Mouse (Mus musculus) limb, embryonic 13.5 days (tissue): Measurements from ENCODE around the gene Smap1. TPM values are rescaled to one million over a fixed set of nuclear protein-coding genes. Genes with fewer than 3 reads are reported as not detected.

Source experiments
- ATAC-seq: fragments of 200-750 bp; cut with Nextera tagmentation; 2 replicates; pipeline ENCODE4 v1.8.0; 2017; ENCODE audit warnings: low read depth, moderate number of reproducible peaks, moderate TSS enrichment; ENCODE audit not compliant: low FRiP score
- H3K27ac ChIP-seq: fragments of 300-500 bp; sonication (generic); 2 replicates; pipeline ENCODE4 v1.5.1; 2015; ENCODE audit warnings: inconsistent platforms, mild to moderate bottlenecking, moderate library complexity
- H3K27me3 ChIP-seq: fragments of 300-500 bp; sonication (generic); 2 replicates; pipeline ENCODE4 v1.6.1; 2015; ENCODE audit warnings: mild to moderate bottlenecking, inconsistent platforms
- H3K36me3 ChIP-seq: fragments of 300-500 bp; sonication (generic); 2 replicates; pipeline ENCODE4 v1.6.1; 2015; ENCODE audit warnings: inconsistent platforms, mild to moderate bottlenecking, moderate library complexity
- H3K4me1 ChIP-seq: fragments of 300-500 bp; sonication (generic); 2 replicates; pipeline ENCODE4 v1.6.1; 2015; ENCODE audit warnings: inconsistent platforms
- H3K4me2 ChIP-seq: fragments of 300-500 bp; sonication (generic); replicated peaks from 2 replicates; pipeline ENCODE4 v1.6.1; 2015; ENCODE audit warnings: inconsistent platforms, mild to moderate bottlenecking, moderate library complexity
- H3K4me3 ChIP-seq: fragments of 300-500 bp; sonication (generic); 2 replicates; pipeline ENCODE4 v1.5.1; 2015; ENCODE audit warnings: moderate library complexity, mild to moderate bottlenecking, inconsistent platforms
- H3K9ac ChIP-seq: fragments of 300-500 bp; sonication (generic); 2 replicates; pipeline ENCODE4 v1.6.1; 2015; ENCODE audit warnings: mild to moderate bottlenecking, inconsistent platforms
- H3K9me3 ChIP-seq: fragments of 300-500 bp; sonication (generic); 2 replicates; pipeline ENCODE4 v1.6.1; 2016; ENCODE audit warnings: inconsistent platforms
- WGBS: fragments of 180-500 bp; shearing (Covaris S2); methylation state at CpG from one replicate; pipeline ENCODE4 v1.1.7; 2015; 5-methylcytosine and 5-hydroxymethylcytosine counted together
- polyA plus RNA-seq: library from polyadenylated mRNA; unstranded; fragments of >200 nt; fragmentation: Nextera tagmentation; extraction: Ambion mirVana; gene quantifications from 2 replicates; pipeline ENCODE4 v1.2.1, GENCODE M21; 2015

Smap1 gene
- polyA plus RNA-seq, 1 experiment from 2014 or later, result 45.1 TPM

DNA sequence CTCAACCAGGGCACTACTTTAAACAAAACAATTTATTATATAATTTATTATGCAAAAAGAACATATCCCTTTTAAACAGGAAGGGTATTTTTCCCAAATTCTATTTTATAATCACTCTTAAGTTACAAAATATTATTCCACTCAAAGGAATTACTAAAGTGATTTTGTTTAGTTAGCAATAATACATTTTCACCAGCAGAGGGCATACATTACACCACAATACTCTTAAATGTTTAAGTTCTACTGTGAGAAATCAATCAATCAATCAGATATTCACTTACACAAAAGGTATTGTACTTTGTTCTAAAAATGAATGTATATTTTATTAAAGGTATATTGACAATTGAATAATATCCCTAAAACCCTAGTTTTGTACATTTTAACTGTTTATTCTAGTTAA lies 16.0 kb downstream of the Smap1 start:
- H3K4me3 ChIP-seq, result no peak overlapping the region
- H3K9me3 ChIP-seq, result no peaks in the 10 kb centered on the region
- H3K4me1 ChIP-seq, result no peaks in the 10 kb centered on the region
- H3K4me2 ChIP-seq, result no peak overlapping the region
- H3K9ac ChIP-seq, result no peak overlapping the region
- no peak overlapping the region for H3K27ac ChIP-seq
- H3K27me3 ChIP-seq, result no peaks in the 10 kb centered on the region
- ATAC-seq, result no peak
- H3K36me3 ChIP-seq, result peaks cover 4% of the 10 kb centered on the region; the same call in 1 of the 2 replicates

DNA sequence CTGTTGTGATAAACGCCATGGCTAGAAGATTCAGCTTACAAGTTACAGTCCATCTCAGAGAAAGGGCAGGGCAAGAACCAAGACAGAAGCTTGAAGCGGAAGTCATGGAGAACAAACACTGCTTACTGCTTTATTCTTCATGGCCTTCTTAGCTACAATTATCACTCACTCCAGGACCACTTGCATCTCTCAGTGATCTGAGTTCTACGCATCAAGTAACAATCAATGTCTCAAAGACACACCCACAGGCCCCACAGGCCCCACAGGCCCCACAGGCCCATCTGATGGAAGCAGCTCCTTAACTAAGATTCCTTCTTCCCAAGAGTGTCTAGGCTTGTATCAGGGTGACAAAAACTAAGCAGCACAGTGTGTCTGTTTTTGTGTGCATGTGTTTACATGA lies 18.8 kb downstream of the Smap1 start:
- Histone ChIP-seq H3K36me3 (no peaks in the 10 kb centered on the region), H3K27ac (no peak overlapping the region), H3K4me1 (no peaks in the 10 kb centered on the region), H3K9ac (no peak overlapping the region), H3K4me3 (no peak overlapping the region), H3K4me2 (no peak overlapping the region), H3K27me3 (no peaks in the 10 kb centered on the region), H3K9me3 (no peaks in the 10 kb centered on the region)
- ATAC-seq, result no peak
- 89% methylated on average over 3 of the region's 3 CpGs for WGBS

DNA sequence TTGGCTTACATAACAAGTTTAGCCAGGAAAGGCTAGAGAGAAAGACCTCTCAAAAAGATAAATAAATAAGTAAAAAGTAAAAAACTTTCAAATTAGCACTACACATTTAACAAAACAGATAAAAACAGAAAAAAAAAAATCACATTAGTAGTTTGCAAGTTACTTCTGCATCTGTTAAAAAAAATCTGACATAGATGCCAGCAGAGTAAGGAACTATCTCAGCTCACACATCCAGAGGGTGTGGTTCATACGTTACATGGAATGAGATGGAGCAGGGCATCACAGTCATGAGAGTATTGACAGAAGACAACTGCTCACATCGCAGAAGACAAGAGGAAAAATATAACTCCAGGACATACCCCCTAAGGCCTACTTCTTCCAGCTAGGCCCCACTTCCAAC lies 19.4 kb downstream of the Smap1 start:
- WGBS, result 91% methylated on average over 2 of the region's 2 CpGs
- Histone ChIP-seq H3K4me1 (no peaks in the 10 kb centered on the region), H3K4me3 (no peak overlapping the region), H3K9ac (no peak overlapping the region), H3K36me3 (no peaks in the 10 kb centered on the region), H3K27me3 (no peaks in the 10 kb centered on the region), H3K27ac (no peak overlapping the region), H3K4me2 (no peak overlapping the region), H3K9me3 (no peaks in the 10 kb centered on the region)
- ATAC-seq, result no peak

DNA sequence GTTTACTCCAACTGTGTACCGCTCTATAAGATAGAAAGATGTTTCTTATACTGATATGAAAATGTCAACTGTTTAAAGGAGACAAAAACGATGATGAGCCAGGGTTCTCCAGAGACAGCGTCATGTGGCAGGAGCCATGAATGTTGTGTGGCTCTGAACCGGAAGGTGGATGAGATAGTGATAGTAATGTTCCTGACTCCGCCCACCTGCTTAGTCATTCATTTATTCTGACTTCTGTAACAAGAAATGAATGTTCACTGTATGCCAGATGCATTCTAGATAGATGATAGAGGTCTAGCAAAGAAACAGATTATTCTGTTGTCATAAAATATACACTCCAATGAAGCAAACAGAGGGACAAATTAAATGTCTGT lies 22.5 kb downstream of the Smap1 start:
- WGBS, result 90% methylated on average over 5 of the region's 5 CpGs

DNA sequence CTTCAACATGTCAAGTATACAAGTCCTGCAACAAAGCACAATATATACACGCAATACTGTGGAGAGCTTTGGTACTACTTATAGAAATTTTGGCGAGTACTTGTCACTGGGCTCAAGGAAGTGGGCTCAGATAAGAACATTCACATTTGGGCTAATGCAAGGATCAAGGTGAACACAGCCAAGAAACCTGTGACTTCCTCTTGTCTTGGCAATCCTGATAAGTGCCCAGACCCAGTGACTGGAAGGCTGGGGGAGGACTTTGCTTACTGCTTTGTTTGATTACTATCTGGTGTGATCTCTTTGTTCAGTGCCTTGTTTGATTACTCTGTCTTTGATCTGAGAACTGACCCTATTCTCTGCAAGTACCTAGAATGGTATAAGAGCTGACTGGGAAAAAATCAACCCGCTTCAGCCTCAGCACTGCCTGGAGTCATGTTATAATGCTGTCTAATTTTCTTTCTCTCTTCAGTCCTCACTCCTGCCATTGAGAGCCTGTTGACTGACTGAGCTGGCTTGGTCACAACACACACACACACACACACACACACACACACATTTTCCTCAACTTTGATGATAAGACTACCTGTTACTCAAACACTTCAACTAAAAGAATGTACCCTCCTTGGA lies 23.0 kb downstream of the Smap1 start:
- H3K4me3 ChIP-seq, result no peak overlapping the region
- no peaks in the 10 kb centered on the region for H3K36me3 ChIP-seq
- no peak overlapping the region for H3K4me2 ChIP-seq
- ATAC-seq, result no peak
- WGBS, result 84% methylated on average over 3 of the region's 3 CpGs
- no peak overlapping the region for H3K27ac ChIP-seq
- H3K9ac ChIP-seq, result no peak overlapping the region
- no peaks in the 10 kb centered on the region for H3K9me3 ChIP-seq
- no peaks in the 10 kb centered on the region for H3K27me3 ChIP-seq
- H3K4me1 ChIP-seq, result no peaks in the 10 kb centered on the region

More for the DNA sequence above, 22.5 kb downstream of the Smap1 start:
- H3K4me2 ChIP-seq, result no peak overlapping the region
- no peaks in the 10 kb centered on the region for H3K4me1 ChIP-seq
- H3K36me3 ChIP-seq, result no peaks in the 10 kb centered on the region
- H3K9me3 ChIP-seq, result no peaks in the 10 kb centered on the region
- no peak overlapping the region for H3K9ac ChIP-seq
- ATAC-seq, result no peak
- no peak overlapping the region for H3K4me3 ChIP-seq
- no peak overlapping the region for H3K27ac ChIP-seq
- H3K27me3 ChIP-seq, result no peaks in the 10 kb centered on the region

DNA sequence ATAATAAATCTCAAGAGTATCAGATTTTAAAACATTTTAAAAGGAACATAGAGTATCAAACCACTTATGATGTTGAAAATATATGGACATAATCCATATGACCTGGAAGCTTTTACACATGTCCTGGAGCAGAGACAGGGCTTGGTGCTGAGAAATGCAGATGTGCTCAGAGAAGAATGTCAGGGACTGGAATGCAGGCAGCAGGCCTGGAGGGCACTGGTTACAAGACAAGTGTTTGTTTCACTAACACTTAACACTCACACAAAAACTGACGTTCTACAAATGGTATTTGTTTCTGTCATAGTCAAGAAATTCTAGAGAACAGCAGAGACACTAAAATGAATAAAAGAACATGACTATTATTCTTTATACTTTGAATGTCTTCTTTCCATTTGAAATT lies 30.0 kb downstream of the Smap1 start:
- Histone ChIP-seq H3K4me1 (no peaks in the 10 kb centered on the region), H3K27ac (no peak overlapping the region), H3K4me3 (no peak overlapping the region), H3K9ac (no peak overlapping the region), H3K4me2 (no peak overlapping the region), H3K9me3 (no peaks in the 10 kb centered on the region), H3K36me3 (no peaks in the 10 kb centered on the region), H3K27me3 (no peaks in the 10 kb centered on the region)
- no peak for ATAC-seq
- 40% methylated on average over 1 of the region's 1 CpGs for WGBS

DNA sequence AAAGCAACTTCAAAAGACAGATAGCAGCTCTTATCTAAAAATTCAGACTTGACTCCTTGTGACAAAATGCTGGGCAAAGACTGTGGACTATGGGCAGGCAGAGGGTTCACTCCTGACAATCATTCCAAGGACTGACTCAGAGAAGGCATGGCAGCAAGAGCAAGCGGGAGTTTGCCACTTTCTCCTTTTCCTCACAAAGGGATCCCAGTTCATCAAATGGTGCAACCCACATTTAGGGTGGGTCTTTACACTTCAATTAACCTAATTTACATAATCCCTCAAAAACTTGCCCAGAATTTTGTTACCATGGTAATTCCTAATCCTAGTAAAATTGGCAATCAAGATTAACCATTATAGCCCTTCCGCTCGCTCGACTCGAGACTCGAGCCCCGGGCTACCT lies 37.2 kb downstream of the Smap1 start:
- WGBS, result 94% methylated on average over 7 of the region's 7 CpGs
- Histone ChIP-seq H3K4me3 (no peak overlapping the region), H3K9ac (no peak overlapping the region), H3K27ac (no peak overlapping the region), H3K9me3 (no peaks in the 10 kb centered on the region), H3K27me3 (no peaks in the 10 kb centered on the region), H3K36me3 (no peaks in the 10 kb centered on the region), H3K4me2 (no peak overlapping the region), H3K4me1 (no peaks in the 10 kb centered on the region)
- ATAC-seq, result no peak

DNA sequence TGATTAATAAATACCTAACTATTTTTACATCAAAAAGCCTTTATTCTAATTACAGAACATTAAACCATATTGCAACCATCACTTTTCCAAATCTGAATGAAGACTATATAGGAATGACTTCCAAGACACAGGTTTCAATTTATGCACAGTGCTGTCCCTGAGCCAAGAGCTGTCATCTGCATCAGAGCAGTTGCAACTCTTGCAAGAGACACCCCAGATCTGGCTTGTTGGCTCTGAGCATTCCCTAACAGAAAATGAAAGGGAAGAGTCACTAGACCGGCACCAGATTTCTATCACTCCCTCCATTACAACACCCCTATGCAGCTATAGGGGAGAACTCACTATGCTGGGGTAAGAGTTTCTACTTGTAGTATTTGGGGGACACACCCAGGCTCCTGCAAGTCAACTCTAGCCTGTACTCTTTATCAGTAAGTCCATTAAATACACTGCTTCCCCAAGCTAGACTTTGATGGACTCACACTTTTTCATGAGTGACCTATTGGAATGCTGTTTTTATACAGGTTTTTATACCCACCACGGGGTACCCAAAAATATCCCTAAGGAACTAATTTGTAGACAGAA lies 37.9 kb downstream of the Smap1 start:
- Histone ChIP-seq H3K4me3 (no peak overlapping the region), H3K4me2 (no peak overlapping the region), H3K27ac (no peak overlapping the region), H3K4me1 (no peaks in the 10 kb centered on the region), H3K9me3 (no peaks in the 10 kb centered on the region), H3K27me3 (no peaks in the 10 kb centered on the region), H3K36me3 (no peaks in the 10 kb centered on the region), H3K9ac (no peak overlapping the region)
- 93% methylated on average over 2 of the region's 2 CpGs for WGBS
- no peak for ATAC-seq

DNA sequence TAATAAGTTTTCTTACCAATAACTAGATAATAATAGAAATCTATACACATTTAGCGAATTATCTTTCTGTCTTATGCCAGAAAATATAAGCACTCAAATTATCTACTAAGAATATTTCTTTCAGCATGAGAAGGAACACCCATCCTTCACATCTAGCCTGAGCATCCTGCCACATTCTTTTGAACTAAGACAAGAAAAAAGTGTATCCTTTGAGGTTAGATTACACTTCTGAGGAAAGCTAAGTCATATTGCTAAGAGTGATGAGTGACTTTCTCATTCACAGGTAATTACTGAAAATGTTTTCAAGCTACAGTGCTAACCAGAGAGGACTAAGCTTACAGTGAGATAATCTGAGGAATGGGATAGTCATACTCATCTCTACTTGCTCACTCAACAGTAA lies 39.4 kb downstream of the Smap1 start:
- H3K4me3 ChIP-seq, result no peak overlapping the region
- H3K9ac ChIP-seq, result no peak overlapping the region
- H3K4me2 ChIP-seq, result no peak overlapping the region
- H3K27ac ChIP-seq, result no peak overlapping the region
- no peaks in the 10 kb centered on the region for H3K9me3 ChIP-seq
- no peaks in the 10 kb centered on the region for H3K36me3 ChIP-seq
- H3K4me1 ChIP-seq, result no peaks in the 10 kb centered on the region
- ATAC-seq, result no peak
- no peaks in the 10 kb centered on the region for H3K27me3 ChIP-seq
- 90% methylated on average over 1 of the region's 1 CpGs for WGBS

DNA sequence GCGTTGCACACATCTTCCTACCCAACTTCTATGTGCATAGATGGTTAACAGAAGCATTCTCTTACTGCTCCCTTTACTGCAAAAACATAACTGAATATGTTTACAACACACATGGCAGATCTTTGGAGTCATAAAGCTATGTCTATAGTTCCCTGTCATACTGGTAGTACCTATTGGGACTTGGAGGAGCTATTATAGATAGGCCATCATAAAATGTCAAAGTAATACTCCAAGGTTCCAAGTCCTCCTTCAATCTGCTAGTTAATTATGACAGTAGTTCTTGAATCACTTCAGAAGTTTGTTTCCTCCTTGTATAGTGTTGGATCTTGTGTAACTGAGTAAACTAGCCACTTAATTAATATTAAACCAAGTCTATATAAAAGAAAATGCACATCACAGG lies 49.9 kb downstream of the Smap1 start:
- H3K27ac ChIP-seq, result no peak overlapping the region
- 0 out of 2 replicates have a peak, but pooled peaks cover 4% of the 10 kb centered on the region for H3K4me1 ChIP-seq
- no peaks in the 10 kb centered on the region for H3K9me3 ChIP-seq
- no peak for ATAC-seq
- peaks cover 25% of the 10 kb centered on the region for H3K36me3 ChIP-seq
- no peak overlapping the region for H3K4me3 ChIP-seq
- no peak overlapping the region for H3K9ac ChIP-seq
- WGBS, result 98% methylated on average over 1 of the region's 1 CpGs
- no peak overlapping the region for H3K4me2 ChIP-seq
- H3K27me3 ChIP-seq, result no peaks in the 10 kb centered on the region

DNA sequence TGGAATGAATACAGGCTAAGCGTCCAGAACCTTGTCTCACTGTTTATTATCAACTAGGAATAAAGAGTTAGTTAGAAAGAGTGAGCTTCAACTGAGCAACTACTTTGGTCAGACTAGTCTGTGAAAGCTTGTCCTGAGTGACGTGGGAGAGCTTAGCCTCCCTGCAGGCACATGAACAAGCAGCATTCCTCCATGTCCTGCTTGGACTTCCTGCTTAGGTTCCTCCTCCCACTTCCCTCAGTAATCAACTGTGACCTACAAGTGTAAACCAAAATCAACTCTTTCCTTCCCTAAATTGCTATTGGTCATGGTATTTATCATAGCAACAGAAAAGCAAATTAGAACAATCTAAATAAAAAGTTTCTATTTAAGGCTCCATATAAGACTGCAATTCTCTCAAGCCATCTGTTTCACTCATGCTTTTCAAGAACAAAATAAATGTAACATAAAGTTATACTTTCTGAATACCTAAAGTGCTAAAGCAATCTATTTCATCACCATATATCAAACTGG lies 54.7 kb downstream of the Smap1 start:
- H3K27me3 ChIP-seq, result no peaks in the 10 kb centered on the region
- WGBS, result 70% methylated on average over 2 of the region's 2 CpGs
- H3K4me3 ChIP-seq, result no peak overlapping the region
- no peak overlapping the region for H3K4me2 ChIP-seq
- H3K27ac ChIP-seq, result no peak overlapping the region
- H3K9me3 ChIP-seq, result no peaks in the 10 kb centered on the region
- H3K4me1 ChIP-seq, result 0 out of 2 replicates have a peak, but pooled peaks cover 4% of the 10 kb centered on the region
- H3K9ac ChIP-seq, result no peak overlapping the region
- no peak for ATAC-seq
- H3K36me3 ChIP-seq, result peaks cover 8% of the 10 kb centered on the region

DNA sequence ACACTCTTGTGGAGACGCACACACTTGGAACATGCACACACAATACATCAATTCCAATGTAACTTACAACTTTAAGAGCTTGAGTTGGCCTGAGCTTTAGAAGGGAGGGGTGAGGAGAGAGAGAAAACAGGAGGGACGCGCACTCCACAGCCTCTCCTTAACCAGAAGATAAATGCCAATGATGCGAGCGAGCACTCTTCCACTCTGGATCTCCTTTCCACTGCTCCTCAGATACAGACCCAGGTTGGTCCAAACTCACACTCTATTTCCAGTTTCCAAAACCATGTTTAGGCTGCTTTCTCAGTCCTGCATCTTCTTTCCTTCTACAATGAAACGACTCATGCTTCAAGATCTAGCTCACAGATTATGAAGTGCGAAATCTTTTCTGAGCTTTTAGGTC lies 56.6 kb downstream of the Smap1 start:
- H3K4me1 ChIP-seq, result 0 out of 2 replicates have a peak, but pooled peaks cover 4% of the 10 kb centered on the region
- H3K9ac ChIP-seq, result no peak overlapping the region
- WGBS, result 97% methylated on average over 7 of the region's 7 CpGs
- H3K27ac ChIP-seq, result no peak overlapping the region
- no peak overlapping the region for H3K4me3 ChIP-seq
- no peaks in the 10 kb centered on the region for H3K27me3 ChIP-seq
- H3K9me3 ChIP-seq, result no peaks in the 10 kb centered on the region
- H3K36me3 ChIP-seq, result peaks cover 8% of the 10 kb centered on the region
- ATAC-seq, result no peak
- no peak overlapping the region for H3K4me2 ChIP-seq

DNA sequence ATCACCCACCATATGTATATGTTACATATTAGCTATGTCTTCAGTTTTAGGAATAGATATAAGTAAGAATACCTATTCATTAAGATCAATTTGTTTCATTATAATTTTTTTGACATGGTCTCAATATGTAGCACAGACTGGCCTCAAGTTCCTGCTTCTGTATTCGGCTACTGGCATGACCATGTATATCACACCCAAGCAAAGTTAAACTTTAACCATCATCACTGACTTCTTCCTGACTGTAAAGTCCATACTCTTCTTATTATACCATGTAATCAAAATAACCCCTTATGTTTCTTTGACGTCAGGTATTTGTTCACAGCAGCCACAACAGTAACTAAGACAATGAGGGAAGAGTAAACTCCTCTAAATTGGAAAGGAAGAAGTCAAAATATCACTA lies 61.2 kb downstream of the Smap1 start:
- H3K36me3 ChIP-seq, result peaks cover 31% of the 10 kb centered on the region
- no peak overlapping the region for H3K4me2 ChIP-seq
- H3K4me1 ChIP-seq, result no peaks in the 10 kb centered on the region
- H3K27ac ChIP-seq, result no peak overlapping the region
- no peak for ATAC-seq
- H3K9me3 ChIP-seq, result no peaks in the 10 kb centered on the region
- WGBS, result 87% methylated on average over 2 of the region's 2 CpGs
- H3K27me3 ChIP-seq, result no peaks in the 10 kb centered on the region
- H3K9ac ChIP-seq, result no peak overlapping the region
- no peak overlapping the region for H3K4me3 ChIP-seq
